Mouse (Mus musculus) heart, embryonic 14.5 days (tissue): ENCODE measurements at regions not wholly inside any gene's neighbourhood (a gene's known extent, or its start where the extent isn't known, plus 50 kb on each side); places are given as distances from the start of the nearest gene placed in this dataset.

Experiments used
- ATAC-seq: fragments of 200-750 bp; cut with Nextera tagmentation; 2 replicates; pipeline ENCODE4 v1.8.0; 2017; ENCODE audit warnings: low read depth, moderate TSS enrichment; ENCODE audit not compliant: insufficient number of reproducible peaks, insufficient read depth, low FRiP score
- H3K27ac ChIP-seq, 2 experiments: fragments of 200-500 bp in 1 of 2; fragments of 300-500 bp in 1 of 2; sonication (generic) in 1 of 2; replicated peaks in 1 of 2; 2 replicates each; pipeline ENCODE4 v1.5.1; 2012 to 2014; ENCODE audit warnings: low read depth in 2 of 2, low read length in 2 of 2, control low read depth in 1 of 2, mild to moderate bottlenecking in 1 of 2, mixed read lengths in 1 of 2; ENCODE audit not compliant: control insufficient read depth in 1 of 2, insufficient read depth in 1 of 2
- H3K27me3 ChIP-seq: fragments of 300-500 bp; sonication (generic); 2 replicates; pipeline ENCODE4 v1.6.1; 2014; ENCODE audit warnings: mild to moderate bottlenecking, low read length, control low read depth; ENCODE audit not compliant: control insufficient read depth, insufficient read depth
- H3K36me3 ChIP-seq: fragments of 300-500 bp; sonication (generic); 2 replicates; pipeline ENCODE4 v1.6.1; 2014; ENCODE audit warnings: mild to moderate bottlenecking, control low read depth, low read length, mixed read lengths; ENCODE audit not compliant: control insufficient read depth, insufficient read depth
- H3K4me1 ChIP-seq, 2 experiments: fragments of 200-500 bp in 1 of 2; fragments of 300-500 bp in 1 of 2; sonication (generic) in 1 of 2; 2 replicates each; pipeline ENCODE4 v1.6.1; 2012 to 2014; ENCODE audit warnings: low read length in 2 of 2, control low read depth in 1 of 2, mixed read lengths in 1 of 2; ENCODE audit not compliant: control insufficient read depth in 2 of 2, insufficient read depth in 2 of 2
- H3K4me2 ChIP-seq: fragments of 300-500 bp; sonication (generic); 2 replicates; pipeline ENCODE4 v1.6.1; 2014; ENCODE audit warnings: mild to moderate bottlenecking, low read length
- H3K4me3 ChIP-seq, 2 experiments: fragments of 200-500 bp in 1 of 2; fragments of 300-500 bp in 1 of 2; sonication (generic) in 1 of 2; 2 replicates each; pipeline ENCODE4 v1.5.1; 2012 to 2014; ENCODE audit warnings: low read length in 2 of 2, mild to moderate bottlenecking in 2 of 2, control low read depth in 1 of 2, low read depth in 1 of 2, moderate library complexity in 1 of 2; ENCODE audit not compliant: control insufficient read depth in 1 of 2, insufficient read depth in 1 of 2
- H3K9ac ChIP-seq: fragments of 300-500 bp; sonication (generic); 2 replicates; pipeline ENCODE4 v1.6.1; 2014; ENCODE audit warnings: mild to moderate bottlenecking, low read length
- H3K9me3 ChIP-seq: fragments of 300-500 bp; sonication (generic); 2 replicates; pipeline ENCODE4 v1.6.1; 2016; ENCODE audit warnings: low read length, control low read depth; ENCODE audit not compliant: control insufficient read depth
- WGBS: fragments of 180-500 bp; shearing (Covaris S2); extraction: QIAGEN DNeasy Blood & Tissue Kit; methylation state at CpG from one replicate; pipeline ENCODE4 v1.1.7; 2014; 5-methylcytosine and 5-hydroxymethylcytosine counted together

GRCm38 (mm10) chr10:96502736-96503135 is 114.1 kb upstream of the Btg1 start:
- Histone ChIP-seq H3K9me3 (no peaks in the 10 kb centered on the region), H3K4me1 (no peaks in the 10 kb centered on the region), H3K9ac (no peak overlapping the region), H3K4me2 (no peak overlapping the region), H3K36me3 (no peaks in the 10 kb centered on the region), H3K27ac (no peak overlapping the region), H3K4me3 (no peak overlapping the region), H3K27me3 (no peaks in the 10 kb centered on the region)
- WGBS: 59% methylated on average over 6 of the region's 6 CpGs
- ATAC-seq: no peak

GRCm38 (mm10) chr10:96504340-96504739 is 112.5 kb upstream of the Btg1 start:
- H3K4me1 ChIP-seq: no peaks in the 10 kb centered on the region
- H3K9me3 ChIP-seq: no peaks in the 10 kb centered on the region
- no peak overlapping the region for H3K27ac ChIP-seq
- H3K4me2 ChIP-seq: no peak overlapping the region
- 77% methylated on average over 8 of the region's 8 CpGs for WGBS
- ATAC-seq: no peak
- H3K36me3 ChIP-seq: no peaks in the 10 kb centered on the region
- no peak overlapping the region for H3K4me3 ChIP-seq
- no peaks in the 10 kb centered on the region for H3K27me3 ChIP-seq
- no peak overlapping the region for H3K9ac ChIP-seq

- no peaks in the 10 kb centered on the region for H3K4me1 ChIP-seq
- H3K4me2 ChIP-seq: no peak overlapping the region
- 86% methylated on average over 10 of the region's 10 CpGs for WGBS
- H3K9ac ChIP-seq: no peak overlapping the region
- no peak overlapping the region for H3K4me3 ChIP-seq
- no peak for ATAC-seq
- no peak overlapping the region for H3K27ac ChIP-seq
- H3K36me3 ChIP-seq: no peaks in the 10 kb centered on the region
- no peaks in the 10 kb centered on the region for H3K9me3 ChIP-seq
- no peaks in the 10 kb centered on the region for H3K27me3 ChIP-seq
Measured at GRCm38 (mm10) chr10:96515164-96515922, 101.5 kb upstream of the Btg1 start.

- WGBS: 86% methylated on average over 2 of the region's 2 CpGs
- H3K27me3 ChIP-seq: no peaks in the 10 kb centered on the region
Measured at GRCm38 (mm10) chr10:96515923-96516258, 100.9 kb upstream of the Btg1 start.

GRCm38 (mm10) chr10:96519411-96519810 is 97.4 kb upstream of the Btg1 start:
- H3K9me3 ChIP-seq: no peaks in the 10 kb centered on the region
- H3K27ac ChIP-seq: no peak overlapping the region
- no peak overlapping the region for H3K4me3 ChIP-seq
- no peaks in the 10 kb centered on the region for H3K27me3 ChIP-seq
- H3K9ac ChIP-seq: no peak overlapping the region
- WGBS: 74% methylated on average over 3 of the region's 3 CpGs
- ATAC-seq: no peak
- no peaks in the 10 kb centered on the region for H3K36me3 ChIP-seq
- H3K4me1 ChIP-seq: peaks cover 4 to 6% of the 10 kb centered on the region in 2 experiments; a peak in 2 of 4 replicates
- no peak overlapping the region for H3K4me2 ChIP-seq

More at GRCm38 (mm10) chr10:96515923-96516258, 100.9 kb upstream of the Btg1 start:
- ATAC-seq: no peak
- H3K9ac ChIP-seq: no peak overlapping the region
- H3K4me3 ChIP-seq: no peak overlapping the region
- H3K36me3 ChIP-seq: no peaks in the 10 kb centered on the region
- no peak overlapping the region for H3K27ac ChIP-seq
- H3K4me1 ChIP-seq: no peaks in the 10 kb centered on the region; a peak in 1 of 4 replicates
- no peaks in the 10 kb centered on the region for H3K9me3 ChIP-seq
- no peak overlapping the region for H3K4me2 ChIP-seq

- no peak overlapping the region for H3K27ac ChIP-seq
- H3K27me3 ChIP-seq: no peaks in the 10 kb centered on the region
- H3K4me1 ChIP-seq: peaks cover 4 to 6% of the 10 kb centered on the region in 2 experiments; a peak in 2 of 4 replicates
- no peaks in the 10 kb centered on the region for H3K9me3 ChIP-seq
- no peak overlapping the region for H3K9ac ChIP-seq
- H3K36me3 ChIP-seq: no peaks in the 10 kb centered on the region
- H3K4me2 ChIP-seq: no peak overlapping the region
- no peak overlapping the region for H3K4me3 ChIP-seq
- WGBS: 69% methylated on average over 8 of the region's 8 CpGs
- ATAC-seq: 0 out of 2 replicates have a peak, but pooled peaks have one; percentile 17
Measured at GRCm38 (mm10) chr10:96520995-96521760, 95.6 kb upstream of the Btg1 start.

- no peaks in the 10 kb centered on the region for H3K27me3 ChIP-seq
- H3K27ac ChIP-seq: peak overlapping the region; percentile 36 to 37; a peak in 1 of 4 replicates
- H3K9ac ChIP-seq: no peak overlapping the region
- ATAC-seq: no peak
- no peaks in the 10 kb centered on the region for H3K36me3 ChIP-seq
- peaks cover 4 to 6% of the 10 kb centered on the region in 2 experiments; a peak in 2 of 4 replicates for H3K4me1 ChIP-seq
- H3K4me2 ChIP-seq: peak overlapping the region; percentile 41; the same call in 1 of the 2 replicates
- H3K9me3 ChIP-seq: no peaks in the 10 kb centered on the region
- H3K4me3 ChIP-seq: no peak overlapping the region
- 55% methylated on average over 20 of the region's 20 CpGs for WGBS
Measured at GRCm38 (mm10) chr10:96523967-96524801, 92.6 kb upstream of the Btg1 start.
